Mouse (Mus musculus) left cerebral cortex, adult 8-10 months (tissue): ENCODE data around the gene Fmnl2. TPM values are rescaled to one million over a fixed set of nuclear protein-coding genes. Genes with fewer than 3 reads are reported as not detected.

Source experiments
- DNase-seq, 2 experiments: peaks; one replicate each; pipeline ENCODE4 v3.0.0; 2022; ENCODE audit warnings: low spot score in 2 of 2
- total RNA-seq, 4 experiments: library from RNA; stranded (reverse); gene quantifications; 2 replicates each; pipeline ENCODE4 v1.2.4; 2022

The Fmnl2 gene
- total RNA-seq, 4 experiments from 2014 or later, result 39.5 to 42.3 (median 41.1) TPM

- no peak for DNase-seq
These were observed 172.2 kb downstream of the Fmnl2 start for GRCm38 (mm10) chr2:53029716-53030431.

- no peak for DNase-seq
These were observed 172.8 kb downstream of the Fmnl2 start for GRCm38 (mm10) chr2:53030432-53030826.

GRCm38 (mm10) chr2:53038253-53038652 lies 180.6 kb downstream of the Fmnl2 start:
- DNase-seq, result no peak

- no peak for DNase-seq
These were observed 181.1 kb downstream of the Fmnl2 start for GRCm38 (mm10) chr2:53038737-53039136.

- DNase-seq, result no peak
These were observed 189.4 kb downstream of the Fmnl2 start for GRCm38 (mm10) chr2:53047031-53047430.

GRCm38 (mm10) chr2:53047749-53048387 lies 190.2 kb downstream of the Fmnl2 start:
- no peak for DNase-seq

- no peak for DNase-seq
These were observed 192.7 kb downstream of the Fmnl2 start for GRCm38 (mm10) chr2:53050376-53050775.

- DNase-seq, result no peak
These were observed 193.8 kb downstream of the Fmnl2 start for GRCm38 (mm10) chr2:53051502-53051901.

- no peak for DNase-seq
These were observed 196.1 kb downstream of the Fmnl2 start for GRCm38 (mm10) chr2:53053714-53054113.

GRCm38 (mm10) chr2:53056556-53056955 lies 198.9 kb downstream of the Fmnl2 start:
- DNase-seq, result no peak

GRCm38 (mm10) chr2:53057291-53057690 lies 199.6 kb downstream of the Fmnl2 start:
- DNase-seq, result peak in 1 of 2 experiments; percentile 30

- DNase-seq, result no peak
These were observed 203.8 kb downstream of the Fmnl2 start for GRCm38 (mm10) chr2:53061363-53062000.

GRCm38 (mm10) chr2:53066973-53067372 lies 209.3 kb downstream of the Fmnl2 start:
- DNase-seq, result no peak

- no peak for DNase-seq
These were observed 212.9 kb downstream of the Fmnl2 start for GRCm38 (mm10) chr2:53070607-53071006.

- DNase-seq, result no peak
These were observed 222.1 kb downstream of the Fmnl2 start for GRCm38 (mm10) chr2:53079693-53080286.

- DNase-seq, result no peak
These were observed 224.4 kb downstream of the Fmnl2 start for GRCm38 (mm10) chr2:53082045-53082444.

GRCm38 (mm10) chr2:53082501-53082900 lies 224.8 kb downstream of the Fmnl2 start:
- no peak for DNase-seq

- no peak for DNase-seq
These were observed 225.6 kb downstream of the Fmnl2 start for GRCm38 (mm10) chr2:53083241-53083640.

GRCm38 (mm10) chr2:53085617-53086202 lies 228.1 kb downstream of the Fmnl2 start:
- DNase-seq, result no peak

GRCm38 (mm10) chr2:53088744-53089143 lies 231.1 kb downstream of the Fmnl2 start:
- DNase-seq, result no peak

GRCm38 (mm10) chr2:53095031-53095430 lies 237.4 kb downstream of the Fmnl2 start:
- peak in 1 of 2 experiments; percentile 11 for DNase-seq

- no peak for DNase-seq
These were observed 237.8 kb downstream of the Fmnl2 start for GRCm38 (mm10) chr2:53095489-53095888.
